Mouse (Mus musculus) spleen, adult 2 months (tissue): ENCODE measurements around the gene Gm38431. TPM values are rescaled to one million over a fixed set of nuclear protein-coding genes. Genes with fewer than 3 reads are reported as not detected.

Experiments used
- DNase-seq, 2 experiments: peaks; one replicate each; pipeline versions ENCODE4 v3.0.0 to v3.0.0-alpha.2; 2012 to 2021; ENCODE audit warnings: low spot score in 2 of 2, low read depth in 1 of 2
- H3K27ac ChIP-seq: fragments of 200-500 bp; 2 replicates; pipeline ENCODE4 v1.5.1; 2012; ENCODE audit warnings: low read length, inconsistent platforms; ENCODE audit not compliant: insufficient read depth
- H3K27me3 ChIP-seq: fragments of 200-500 bp; 2 replicates; pipeline ENCODE4 v1.6.1; 2012; ENCODE audit warnings: mild to moderate bottlenecking, moderate library complexity, low read length, inconsistent platforms; ENCODE audit not compliant: control insufficient read depth, insufficient read depth
- H3K36me3 ChIP-seq: fragments of 200-500 bp; 2 replicates; pipeline ENCODE4 v1.6.1; 2012; ENCODE audit warnings: mild to moderate bottlenecking, low read length, inconsistent platforms; ENCODE audit not compliant: control insufficient read depth, insufficient read depth
- H3K4me1 ChIP-seq: fragments of 200-500 bp; 2 replicates; pipeline ENCODE4 v1.6.1; 2011; ENCODE audit warnings: inconsistent platforms; ENCODE audit not compliant: control insufficient read depth, insufficient read depth, insufficient read length
- H3K4me3 ChIP-seq: fragments of 200-500 bp; 2 replicates; pipeline ENCODE4 v1.5.1; 2011; ENCODE audit warnings: mild to moderate bottlenecking, inconsistent platforms; ENCODE audit not compliant: insufficient read depth, insufficient read length; ENCODE audit errors: extremely low read depth
- CTCF ChIP-seq: fragments of 200-500 bp; IDR thresholded peaks from 2 replicates; pipeline ENCODE4 v1.5.1; 2011; ENCODE audit warnings: mild to moderate bottlenecking, inconsistent platforms; ENCODE audit not compliant: insufficient read depth, insufficient read length, insufficient replicate concordance; ENCODE audit errors: extremely low read depth
- POLR2A ChIP-seq: fragments of 200-500 bp; IDR thresholded peaks from 2 replicates; pipeline ENCODE4 v1.6.1; 2011; ENCODE audit warnings: low read depth, low read length, inconsistent platforms
- WGBS: fragments of 180-500 bp; shearing (Covaris S2); methylation state at CpG from one replicate; pipeline ENCODE4 v1.1.7; 2018; 5-methylcytosine and 5-hydroxymethylcytosine counted together
- polyA plus RNA-seq: library from polyadenylated mRNA; depleted of rRNA; stranded (reverse); fragments of >200 nt; gene quantifications from 2 replicates; pipeline ENCODE4 v1.2.3, GENCODE M21; 2012

Gm38431 gene
- polyA plus RNA-seq, 1 experiment, result 5.2 TPM

DNA sequence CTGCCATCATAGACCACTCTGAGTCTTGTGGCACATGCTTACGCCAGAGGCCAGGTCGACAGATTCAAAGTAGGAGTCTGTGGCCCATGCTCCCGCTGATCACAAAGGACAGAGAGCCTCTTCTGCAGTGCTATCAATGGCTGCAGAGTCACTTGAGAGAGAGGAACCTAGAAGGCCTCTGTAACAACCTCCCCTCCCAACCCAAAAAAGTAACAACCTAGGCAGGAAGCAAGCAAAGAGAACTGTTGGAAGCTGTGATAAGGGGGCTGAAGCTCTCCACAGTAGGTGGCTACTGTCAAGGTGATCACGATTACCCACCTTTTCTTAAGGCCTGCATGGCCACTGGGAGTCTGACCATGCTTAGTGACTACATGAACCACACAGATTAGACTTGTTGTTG is 48.2 kb downstream of the Gm38431 start:
- DNase-seq, result no peak
- H3K27me3 ChIP-seq, result peaks cover under 1% of the 10 kb centered on the region; the same call in 1 of the 2 replicates
- WGBS, result 82% methylated on average over 4 of the region's 4 CpGs
- no peaks in the 10 kb centered on the region for H3K36me3 ChIP-seq
- H3K27ac ChIP-seq, result no peak overlapping the region
- TF ChIP-seq POLR2A (no peak), CTCF (no peak)
- H3K4me3 ChIP-seq, result no peak overlapping the region
- no peaks in the 10 kb centered on the region for H3K4me1 ChIP-seq

DNA sequence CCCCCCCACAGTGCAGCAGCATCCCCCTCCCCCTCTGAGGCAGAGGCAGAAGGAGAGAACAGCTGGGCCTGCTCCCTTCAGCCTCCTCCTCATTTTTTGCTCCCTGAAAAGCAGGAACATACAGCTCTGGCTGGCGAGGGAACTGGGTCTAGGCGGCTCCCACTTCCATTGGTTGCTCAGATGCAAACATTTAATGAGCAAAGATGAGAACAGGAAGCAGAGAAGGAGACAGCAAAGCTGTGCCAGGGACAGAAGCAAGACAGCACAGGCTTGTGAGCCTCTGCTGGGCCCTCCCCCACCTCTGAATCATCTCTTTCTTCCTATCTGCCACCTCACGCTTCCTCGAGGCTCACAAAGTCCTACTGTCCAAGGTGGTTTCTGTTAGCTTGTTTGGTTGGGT is 50.5 kb downstream of the Gm38431 start:
- no peaks in the 10 kb centered on the region; the same call in 1 of the 2 replicates for H3K4me1 ChIP-seq
- TF ChIP-seq POLR2A, result no peak
- 54% methylated on average over 4 of the region's 4 CpGs for WGBS
- DNase-seq, result no peak
- no peak overlapping the region for H3K4me3 ChIP-seq
- H3K27ac ChIP-seq, result no peak overlapping the region
- no peaks in the 10 kb centered on the region for H3K36me3 ChIP-seq
- peaks cover 8% of the 10 kb centered on the region for H3K27me3 ChIP-seq

DNA sequence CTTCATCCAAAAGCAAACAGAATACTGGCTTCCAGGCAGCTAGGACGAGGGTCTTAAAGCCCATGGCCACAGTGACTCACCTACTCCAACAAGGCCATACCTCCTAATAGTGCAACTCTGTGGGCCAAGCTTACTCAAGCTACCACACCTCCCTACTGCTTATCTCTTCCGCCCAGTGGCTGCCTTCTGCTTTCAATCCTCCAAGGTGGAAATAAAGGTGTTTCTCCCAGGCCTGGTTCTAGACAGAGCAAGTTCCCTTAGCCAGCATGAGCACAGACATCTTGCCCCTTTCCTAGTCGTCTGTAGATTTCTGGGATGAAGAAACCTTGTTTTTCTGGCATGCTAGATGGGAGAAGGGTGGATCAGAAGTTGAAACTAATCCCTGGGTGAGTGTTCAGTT is 52.0 kb downstream of the Gm38431 start:
- 80% methylated on average over 3 of the region's 3 CpGs for WGBS
- no peak for TF ChIP-seq POLR2A
- TF ChIP-seq CTCF, result no peak
- Histone ChIP-seq H3K27ac (no peak overlapping the region), H3K4me3 (no peak overlapping the region), H3K27me3 (peaks cover 17% of the 10 kb centered on the region), H3K36me3 (no peaks in the 10 kb centered on the region), H3K4me1 (no peaks in the 10 kb centered on the region; the same call in 1 of the 2 replicates)
- no peak for DNase-seq

DNA sequence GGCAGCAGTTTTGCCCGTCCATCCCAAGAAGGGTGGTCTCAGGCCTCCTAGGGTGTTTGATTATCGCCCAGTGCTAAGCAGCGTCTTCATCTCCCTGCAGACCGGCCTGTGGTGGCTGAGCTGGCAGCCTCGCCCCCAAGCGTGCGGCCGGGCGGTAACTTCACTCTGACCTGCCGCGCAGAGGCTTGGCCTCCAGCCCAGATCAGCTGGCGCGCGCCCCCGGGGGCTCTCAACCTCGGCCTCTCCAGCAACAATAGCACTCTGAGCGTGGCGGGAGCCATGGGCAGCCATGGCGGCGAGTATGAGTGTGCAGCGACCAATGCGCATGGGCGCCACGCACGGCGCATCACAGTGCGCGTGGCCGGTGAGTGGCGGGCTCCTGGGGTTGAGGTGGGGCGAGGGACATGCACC is 54.3 kb downstream of the Gm38431 start:
- no peak for DNase-seq
- Histone ChIP-seq H3K4me3 (no peak overlapping the region), H3K4me1 (peaks cover 11% of the 10 kb centered on the region), H3K27me3 (peaks cover 27% of the 10 kb centered on the region), H3K36me3 (no peaks in the 10 kb centered on the region), H3K27ac (no peak overlapping the region)
- 8% methylated on average over 31 of the region's 31 CpGs for WGBS
- TF ChIP-seq CTCF (no peak), POLR2A (no peak)

DNA sequence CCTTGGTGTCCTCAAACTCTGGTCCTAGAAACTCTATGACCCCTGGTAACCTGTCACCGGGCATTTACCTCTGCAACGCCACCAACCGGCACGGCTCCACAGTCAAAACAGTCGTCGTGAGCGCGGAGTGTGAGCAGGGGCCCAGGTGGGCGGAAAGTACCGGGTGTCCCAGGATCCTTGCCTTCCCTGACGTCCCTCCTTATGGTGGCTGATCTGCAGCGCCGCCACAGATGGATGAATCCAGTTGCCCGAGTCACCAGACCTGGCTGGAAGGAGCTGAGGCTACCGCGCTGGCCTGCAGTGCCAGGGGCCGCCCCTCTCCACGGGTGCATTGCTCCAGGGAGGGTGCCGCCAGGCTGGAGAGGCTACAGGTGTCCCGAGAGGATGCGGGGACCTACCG is 55.1 kb downstream of the Gm38431 start:
- no peaks in the 10 kb centered on the region for H3K36me3 ChIP-seq
- no peak overlapping the region for H3K27ac ChIP-seq
- peaks cover 14% of the 10 kb centered on the region for H3K4me1 ChIP-seq
- no peak overlapping the region for H3K4me3 ChIP-seq
- no peak for TF ChIP-seq CTCF
- no peak for TF ChIP-seq POLR2A
- 8% methylated on average over 22 of the region's 22 CpGs for WGBS
- DNase-seq, result no peak
- H3K27me3 ChIP-seq, result peaks cover 28% of the 10 kb centered on the region

DNA sequence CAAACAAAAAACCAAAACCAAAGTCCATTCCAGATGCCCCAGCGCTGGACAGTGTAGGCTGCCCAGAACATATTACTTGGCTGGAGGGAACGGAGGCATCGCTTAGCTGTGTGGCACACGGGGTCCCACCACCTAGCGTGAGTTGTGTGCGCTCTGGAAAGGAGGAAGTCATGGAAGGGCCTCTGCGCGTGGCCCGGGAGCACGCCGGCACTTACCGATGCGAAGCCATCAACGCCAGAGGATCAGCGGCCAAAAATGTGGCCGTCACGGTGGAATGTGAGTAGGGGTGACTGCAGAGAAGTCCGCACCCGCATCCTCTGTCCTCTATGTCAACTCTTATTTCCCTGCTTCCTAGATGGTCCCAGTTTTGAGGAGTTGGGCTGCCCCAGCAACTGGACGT is 55.6 kb downstream of the Gm38431 start:
- no peak overlapping the region for H3K4me3 ChIP-seq
- H3K27ac ChIP-seq, result no peak overlapping the region
- peaks cover 28% of the 10 kb centered on the region for H3K27me3 ChIP-seq
- no peak for DNase-seq
- TF ChIP-seq CTCF (no peak), POLR2A (no peak)
- peaks cover 14% of the 10 kb centered on the region for H3K4me1 ChIP-seq
- 15% methylated on average over 20 of the region's 20 CpGs for WGBS
- no peaks in the 10 kb centered on the region for H3K36me3 ChIP-seq

DNA sequence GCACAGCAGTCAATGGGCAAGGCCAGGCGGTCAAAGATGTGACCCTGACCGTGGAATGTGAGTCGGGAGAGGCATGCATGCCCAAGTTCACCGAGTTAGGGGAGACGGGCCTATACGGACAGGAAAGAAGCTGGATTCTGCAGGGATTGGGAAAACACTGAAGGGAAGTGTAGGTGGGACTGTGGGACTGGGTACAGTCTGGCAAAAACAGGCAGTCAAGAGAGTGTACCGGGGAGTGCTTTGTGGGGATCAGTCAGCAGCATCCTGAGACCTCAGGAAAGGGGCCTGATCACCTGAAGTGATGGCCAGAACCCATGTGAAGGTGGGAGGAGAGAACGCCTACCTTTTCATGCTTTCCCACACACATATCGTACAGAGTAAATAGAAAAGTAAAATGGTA is 56.2 kb downstream of the Gm38431 start:
- no peak for TF ChIP-seq CTCF
- no peak for TF ChIP-seq POLR2A
- H3K4me1 ChIP-seq, result peaks cover 14% of the 10 kb centered on the region
- WGBS, result 50% methylated on average over 9 of the region's 9 CpGs
- H3K27ac ChIP-seq, result no peak overlapping the region
- peaks cover 28% of the 10 kb centered on the region for H3K27me3 ChIP-seq
- no peak overlapping the region for H3K4me3 ChIP-seq
- no peaks in the 10 kb centered on the region for H3K36me3 ChIP-seq
- no peak for DNase-seq
